Mouse (Mus musculus) embryonic facial prominence, embryonic 13.5 days (tissue): ENCODE data around the gene Acsm4. TPM values are rescaled to one million over a fixed set of nuclear protein-coding genes. Genes with fewer than 3 reads are reported as not detected.
"Not testable (repeated sequence)": the region's sequence is repeated elsewhere in the genome, so short reads cannot be mapped to it uniquely, and the experiment has no call there.

Source experiments
- ATAC-seq: fragments of 200-750 bp; cut with Nextera tagmentation; 2 replicates; pipeline ENCODE4 v1.8.0; 2017; ENCODE audit warnings: low read depth; ENCODE audit not compliant: insufficient number of reproducible peaks, insufficient read depth, low FRiP score, low TSS enrichment
- H3K27ac ChIP-seq: fragments of 300-500 bp; sonication (generic); 2 replicates; pipeline ENCODE4 v1.5.1; 2015; ENCODE audit warnings: moderate library complexity, mild to moderate bottlenecking, inconsistent platforms
- H3K27me3 ChIP-seq: fragments of 300-500 bp; sonication (generic); 2 replicates; pipeline ENCODE4 v1.6.1; 2015; ENCODE audit warnings: mild to moderate bottlenecking, inconsistent platforms
- H3K36me3 ChIP-seq: fragments of 300-500 bp; sonication (generic); 2 replicates; pipeline ENCODE4 v1.6.1; 2015; ENCODE audit warnings: mild to moderate bottlenecking, inconsistent platforms
- H3K4me1 ChIP-seq: fragments of 300-500 bp; sonication (generic); 2 replicates; pipeline ENCODE4 v1.6.1; 2015; ENCODE audit warnings: inconsistent platforms
- H3K4me2 ChIP-seq: fragments of 300-500 bp; sonication (generic); 2 replicates; pipeline ENCODE4 v1.6.1; 2015; ENCODE audit warnings: moderate library complexity, mild to moderate bottlenecking, inconsistent platforms
- H3K4me3 ChIP-seq: fragments of 300-500 bp; sonication (generic); 2 replicates; pipeline ENCODE4 v1.5.1; 2015; ENCODE audit warnings: mild to moderate bottlenecking, inconsistent platforms
- H3K9ac ChIP-seq: fragments of 300-500 bp; sonication (generic); 2 replicates; pipeline ENCODE4 v1.6.1; 2015; ENCODE audit warnings: mild to moderate bottlenecking, inconsistent platforms
- H3K9me3 ChIP-seq: fragments of 300-500 bp; sonication (generic); 2 replicates; pipeline ENCODE4 v1.6.1; 2016; ENCODE audit warnings: inconsistent platforms
- WGBS: fragments of 180-500 bp; shearing (Covaris S2); methylation state at CpG from one replicate; pipeline ENCODE4 v1.1.7; 2015; ENCODE audit warnings: mixed read lengths; 5-methylcytosine and 5-hydroxymethylcytosine counted together
- polyA plus RNA-seq: library from polyadenylated mRNA; unstranded; fragments of >200 nt; fragmentation: Nextera tagmentation; extraction: Ambion mirVana; gene quantifications from 2 replicates; pipeline ENCODE4 v1.2.1, GENCODE M21; 2015

Gene Acsm4
- polyA plus RNA-seq, 1 experiment from 2014 or later = 3.1 TPM

GRCm38 (mm10) chr7:119720947-119721310 is 31.1 kb downstream of the Acsm4 start:
- Histone ChIP-seq H3K9me3 (no peaks in the 10 kb centered on the region), H3K27ac (peak overlapping the region; percentile 74; the same call in 1 of the 2 replicates)

GRCm38 (mm10) chr7:119727621-119728020 is 37.8 kb downstream of the Acsm4 start:
- no peak overlapping the region for H3K4me2 ChIP-seq
- no peaks in the 10 kb centered on the region for H3K36me3 ChIP-seq
- 83% methylated on average over 2 of the region's 2 CpGs for WGBS
- H3K27ac ChIP-seq = no peak overlapping the region
- no peak overlapping the region for H3K9ac ChIP-seq
- ATAC-seq = no peak
- H3K4me1 ChIP-seq = no peaks in the 10 kb centered on the region
- no peaks in the 10 kb centered on the region for H3K27me3 ChIP-seq
- no peak overlapping the region for H3K4me3 ChIP-seq
- H3K9me3 ChIP-seq = no peaks in the 10 kb centered on the region

More at GRCm38 (mm10) chr7:119720947-119721310, 31.1 kb downstream of the Acsm4 start:
- no peak for ATAC-seq
- Histone ChIP-seq H3K4me1 (peaks cover 9% of the 10 kb centered on the region), H3K4me3 (peak overlapping the region; percentile 97), H3K36me3 (peaks cover 30% of the 10 kb centered on the region), H3K27me3 (no peaks in the 10 kb centered on the region), H3K9ac (peak overlapping the region; percentile 93), H3K4me2 (peak overlapping the region; percentile 85)
- 13% methylated on average over 8 of the region's 8 CpGs for WGBS

- WGBS = 80% methylated on average over 4 of the region's 4 CpGs
- H3K4me3 ChIP-seq, ATAC-seq, H3K4me1 ChIP-seq, H3K27ac ChIP-seq, H3K9ac ChIP-seq, H3K27me3 ChIP-seq, H3K36me3 ChIP-seq, H3K4me2 ChIP-seq, H3K9me3 ChIP-seq: not testable (repeated sequence)
Measured at GRCm38 (mm10) chr7:119731262-119731661, 41.4 kb downstream of the Acsm4 start.

GRCm38 (mm10) chr7:119738877-119739276 is 49.1 kb downstream of the Acsm4 start:
- Histone ChIP-seq H3K4me2 (no peak overlapping the region), H3K36me3 (no peaks in the 10 kb centered on the region), H3K27me3 (no peaks in the 10 kb centered on the region), H3K4me1 (no peaks in the 10 kb centered on the region), H3K27ac (no peak overlapping the region), H3K9me3 (no peaks in the 10 kb centered on the region), H3K4me3 (no peak overlapping the region), H3K9ac (no peak overlapping the region)
- 0 out of 2 replicates have a peak, but pooled peaks have one; percentile 37 for ATAC-seq
- 93% methylated on average over 2 of the region's 2 CpGs for WGBS

- ATAC-seq = peak; percentile 32; the same call in 1 of the 2 replicates
- Histone ChIP-seq H3K4me3 (peak overlapping the region; percentile 40), H3K9ac (peak overlapping the region; percentile 64), H3K4me2 (peak overlapping the region; percentile 55)
- not testable (repeated sequence) for H3K9me3 ChIP-seq, H3K36me3 ChIP-seq, H3K27me3 ChIP-seq, H3K4me1 ChIP-seq, H3K27ac ChIP-seq
- WGBS = 7% methylated on average over 29 of the region's 44 CpGs
Measured at GRCm38 (mm10) chr7:119739798-119740468, 50.1 kb downstream of the Acsm4 start.

GRCm38 (mm10) chr7:119744321-119744720 is 54.5 kb downstream of the Acsm4 start:
- Histone ChIP-seq H3K9ac (peak overlapping the region; percentile 57), H3K36me3 (no peaks in the 10 kb centered on the region), H3K9me3 (no peaks in the 10 kb centered on the region), H3K4me3 (peak overlapping the region; percentile 22), H3K27ac (no peak overlapping the region), H3K4me1 (peaks cover 5% of the 10 kb centered on the region; the same call in 1 of the 2 replicates), H3K27me3 (no peaks in the 10 kb centered on the region), H3K4me2 (peak overlapping the region; percentile 47)
- ATAC-seq = no peak
- 9% methylated on average over 34 of the region's 34 CpGs for WGBS

- H3K4me1 ChIP-seq = peaks cover 5% of the 10 kb centered on the region; the same call in 1 of the 2 replicates
- no peaks in the 10 kb centered on the region for H3K9me3 ChIP-seq
- H3K36me3 ChIP-seq = no peaks in the 10 kb centered on the region
- H3K9ac ChIP-seq = no peak overlapping the region
- H3K27me3 ChIP-seq = no peaks in the 10 kb centered on the region
- no peak overlapping the region for H3K4me2 ChIP-seq
- no peak overlapping the region for H3K27ac ChIP-seq
- 82% methylated on average over 1 of the region's 1 CpGs for WGBS
- no peak overlapping the region for H3K4me3 ChIP-seq
- no peak for ATAC-seq
Measured at GRCm38 (mm10) chr7:119745869-119746268, 56.0 kb downstream of the Acsm4 start.

- H3K4me2 ChIP-seq = no peak overlapping the region
- 77% methylated on average over 1 of the region's 2 CpGs for WGBS
- H3K4me3 ChIP-seq = no peak overlapping the region
- H3K9me3 ChIP-seq = no peaks in the 10 kb centered on the region
- H3K27me3 ChIP-seq = no peaks in the 10 kb centered on the region
- H3K27ac ChIP-seq = no peak overlapping the region
- peaks cover 5% of the 10 kb centered on the region; the same call in 1 of the 2 replicates for H3K4me1 ChIP-seq
- H3K36me3 ChIP-seq = no peaks in the 10 kb centered on the region
- no peak overlapping the region for H3K9ac ChIP-seq
- ATAC-seq = no peak
Measured at GRCm38 (mm10) chr7:119748761-119749160, 58.9 kb downstream of the Acsm4 start.

GRCm38 (mm10) chr7:119749942-119750341 is 60.1 kb downstream of the Acsm4 start:
- no peak for ATAC-seq
- no peaks in the 10 kb centered on the region for H3K27me3 ChIP-seq
- no peak overlapping the region for H3K4me2 ChIP-seq
- H3K36me3 ChIP-seq = no peaks in the 10 kb centered on the region
- no peaks in the 10 kb centered on the region for H3K9me3 ChIP-seq
- H3K4me1 ChIP-seq = no peaks in the 10 kb centered on the region
- H3K4me3 ChIP-seq = no peak overlapping the region
- no peak overlapping the region for H3K27ac ChIP-seq
- no peak overlapping the region for H3K9ac ChIP-seq
- WGBS = 43% methylated on average over 2 of the region's 2 CpGs

GRCm38 (mm10) chr7:119753696-119754095 is 63.9 kb downstream of the Acsm4 start:
- WGBS = 92% methylated on average over 1 of the region's 1 CpGs
- H3K9ac ChIP-seq = no peak overlapping the region
- no peaks in the 10 kb centered on the region for H3K4me1 ChIP-seq
- H3K4me3 ChIP-seq = no peak overlapping the region
- no peak for ATAC-seq
- H3K27ac ChIP-seq = no peak overlapping the region
- no peak overlapping the region for H3K4me2 ChIP-seq
- H3K27me3 ChIP-seq = no peaks in the 10 kb centered on the region
- H3K9me3 ChIP-seq = no peaks in the 10 kb centered on the region
- no peaks in the 10 kb centered on the region for H3K36me3 ChIP-seq

- Histone ChIP-seq H3K4me2 (no peak within 1 kb of the TSS), H3K36me3 (no peaks in the 10 kb centered on the region), H3K4me3 (no peak within 1 kb of the TSS), H3K9me3 (no peaks in the 10 kb centered on the region), H3K4me1 (no peaks in the 10 kb centered on the region), H3K27me3 (no peaks in the 10 kb centered on the region), H3K9ac (no peak within 1 kb of the TSS), H3K27ac (no peak within 1 kb of the TSS)
- ATAC-seq = no peak
- 68% methylated on average over 11 of the region's 11 CpGs for WGBS
Measured at GRCm38 (mm10) chr7:119760527-119760951, 70.7 kb downstream of the Acsm4 start, which contains the start of gene Acsm3. TSS of gene Acsm3 (plus strand) at chr7:119760923.

GRCm38 (mm10) chr7:119762166-119762697 is 72.4 kb downstream of the Acsm4 start:
- Histone ChIP-seq H3K9ac (no peak overlapping the region), H3K4me2 (no peak overlapping the region), H3K9me3 (no peaks in the 10 kb centered on the region), H3K4me3 (no peak overlapping the region), H3K27me3 (no peaks in the 10 kb centered on the region), H3K36me3 (no peaks in the 10 kb centered on the region), H3K27ac (no peak overlapping the region), H3K4me1 (no peaks in the 10 kb centered on the region)
- 65% methylated on average over 4 of the region's 4 CpGs for WGBS
- ATAC-seq = no peak
